Mouse (Mus musculus): ENCODE measurements around the gene Hbb-bh2.
A peak's percentile ranks its signal among the peaks of the same experiment; 100 is the strongest.
"Not testable (repeated sequence)": the region's sequence is repeated elsewhere in the genome, so short reads cannot be mapped to it uniquely, and the experiment has no call there.

Gene Hbb-bh2

DNA sequence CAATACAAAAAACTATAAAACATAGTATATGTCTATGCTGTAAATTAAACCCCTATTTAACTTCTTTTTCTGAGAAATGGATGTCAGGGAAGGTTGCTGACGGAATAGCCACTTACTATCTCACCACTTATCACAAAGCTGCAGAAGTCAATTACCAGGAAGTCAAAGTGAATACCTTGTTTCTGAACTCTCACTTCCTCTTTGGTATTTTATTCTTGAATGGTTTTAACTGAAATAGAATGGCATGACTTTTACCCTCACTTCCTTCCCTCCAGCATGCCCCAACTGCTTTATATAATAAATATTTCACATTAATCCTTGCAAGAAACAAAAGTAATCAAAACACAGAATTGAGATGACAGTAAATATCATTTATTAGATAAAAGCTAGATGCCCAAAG lies 28.1 kb downstream of the Hbb-bh2 start:
- no peak for DNase-seq (ENCODE audit: low read depth, low spot score)

DNA sequence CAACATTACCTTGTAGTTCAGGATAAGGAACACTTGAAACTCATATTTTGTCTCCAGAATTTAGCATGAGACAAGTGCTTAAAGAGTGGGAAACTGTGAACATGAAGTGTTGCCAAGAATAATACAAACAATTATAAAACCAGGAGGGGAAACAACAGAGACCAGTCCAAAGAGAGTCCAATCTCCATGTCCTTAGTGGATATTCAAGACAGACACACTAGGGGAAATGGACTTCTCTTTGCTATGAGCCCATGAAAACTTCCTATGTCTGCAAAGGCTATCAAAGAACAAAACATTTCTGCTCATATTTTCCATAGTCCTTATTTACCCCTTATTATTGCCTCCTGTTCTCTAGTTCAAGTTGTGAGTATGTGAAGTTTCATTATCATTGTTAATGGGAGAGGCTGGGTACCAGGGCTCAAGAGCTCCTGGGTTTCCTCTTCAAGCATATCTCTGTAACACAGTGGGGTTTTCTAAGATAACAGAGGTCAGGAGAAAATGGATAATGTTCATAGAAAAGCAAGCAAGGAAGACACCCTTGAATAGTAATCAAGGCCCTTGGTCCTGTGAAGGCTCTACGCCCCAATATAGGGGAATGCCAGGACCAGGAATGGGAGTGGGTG lies 29.0 kb downstream of the Hbb-bh2 start:
- no peak for DNase-seq (ENCODE audit: low read depth, low spot score)

- DNase-seq (ENCODE audit: low read depth, low spot score): no peak
Measured at GRCm38 (mm10) chr7:103810746-103811145, 29.6 kb downstream of the Hbb-bh2 start.

GRCm38 (mm10) chr7:103810296-103810695 lies 30.0 kb downstream of the Hbb-bh2 start:
- no peak for DNase-seq (ENCODE audit: low read depth, low spot score)

- DNase-seq (ENCODE audit: low read depth, low spot score): no peak
Measured at GRCm38 (mm10) chr7:103809801-103810155, 30.5 kb downstream of the Hbb-bh2 start.

DNA sequence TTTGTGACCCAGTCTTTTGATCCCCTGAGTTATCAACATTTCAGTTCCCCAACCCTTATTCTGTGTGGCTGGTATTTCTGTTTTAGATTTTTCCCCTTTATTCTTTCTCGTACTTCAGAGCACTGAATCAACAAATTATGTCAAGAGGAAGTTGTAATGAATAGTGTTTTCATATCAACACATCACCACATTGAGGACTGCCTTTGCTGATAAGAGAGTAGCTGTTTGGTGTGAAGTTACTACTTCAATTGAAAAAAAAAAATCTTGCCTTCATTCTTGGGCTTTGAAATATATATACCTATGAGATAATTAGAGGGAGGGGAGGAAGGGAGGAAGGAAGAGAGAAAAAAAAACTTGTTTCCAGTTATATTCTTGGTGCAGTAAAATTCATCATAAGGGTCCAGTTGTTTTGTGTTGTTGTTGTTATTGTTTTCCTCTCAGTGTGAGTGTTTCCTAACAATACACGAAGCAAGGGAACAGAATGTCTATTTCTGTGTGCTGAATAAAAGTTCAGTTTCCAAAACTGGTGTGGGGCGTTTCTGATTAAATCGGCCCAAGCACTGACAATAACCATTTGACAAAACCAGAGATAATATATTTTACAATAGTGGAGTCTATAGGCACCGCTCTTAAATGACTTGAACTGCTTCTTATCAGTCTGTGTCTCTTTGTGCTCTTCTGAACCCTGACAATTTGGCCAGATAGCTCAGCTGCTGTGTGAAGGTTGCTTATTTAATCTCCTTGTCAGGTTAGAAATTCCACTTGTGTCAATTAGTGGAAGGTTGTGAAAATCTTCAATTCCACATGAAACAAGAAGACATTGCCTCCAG lies 31.1 kb downstream of the Hbb-bh2 start:
- no peak for DNase-seq (ENCODE audit: low read depth, low spot score)

DNA sequence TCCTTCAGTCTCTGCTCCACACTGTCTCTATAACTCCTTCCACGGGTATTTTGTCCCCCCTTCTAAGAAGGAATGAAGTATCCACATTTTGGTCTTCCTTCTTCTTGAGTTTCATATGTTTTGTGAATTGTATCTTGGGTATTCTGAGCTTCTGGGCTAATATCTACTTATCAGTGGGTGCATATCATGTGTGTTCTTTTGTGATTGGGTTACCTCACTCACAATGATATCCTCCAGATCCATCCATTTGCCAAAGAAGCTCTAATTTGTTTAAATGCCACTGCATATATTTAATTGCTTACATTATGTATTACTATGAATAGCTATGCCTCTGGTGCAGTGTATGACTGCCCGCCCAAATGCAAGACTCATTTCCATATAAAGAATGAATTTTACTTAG lies 32.2 kb downstream of the Hbb-bh2 start:
- DNase-seq (ENCODE audit: low read depth, low spot score): not testable (repeated sequence)

DNA sequence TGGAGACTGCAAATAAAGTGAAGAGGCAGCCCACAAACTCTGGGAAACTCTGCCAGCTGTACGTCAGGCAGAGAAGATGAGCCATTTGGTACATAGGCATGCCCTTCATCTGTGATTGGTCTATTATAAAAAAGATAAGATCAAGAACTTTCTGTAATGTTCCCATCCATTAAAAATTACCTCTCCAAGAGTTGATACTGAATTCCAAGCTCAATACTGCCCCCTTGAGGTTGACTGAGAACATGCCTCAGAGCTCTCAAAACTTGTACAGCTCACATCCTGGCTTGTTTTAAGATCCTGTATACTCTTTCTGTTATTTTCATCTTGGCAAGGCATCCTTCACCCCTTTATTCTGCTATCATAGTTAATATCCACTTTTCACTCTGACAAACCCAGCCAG lies 33.5 kb downstream of the Hbb-bh2 start:
- DNase-seq (ENCODE audit: low read depth, low spot score): peak; percentile 11

- DNase-seq (ENCODE audit: low read depth, low spot score): no peak
Measured at GRCm38 (mm10) chr7:103792669-103793388, 47.5 kb downstream of the Hbb-bh2 start.

DNA sequence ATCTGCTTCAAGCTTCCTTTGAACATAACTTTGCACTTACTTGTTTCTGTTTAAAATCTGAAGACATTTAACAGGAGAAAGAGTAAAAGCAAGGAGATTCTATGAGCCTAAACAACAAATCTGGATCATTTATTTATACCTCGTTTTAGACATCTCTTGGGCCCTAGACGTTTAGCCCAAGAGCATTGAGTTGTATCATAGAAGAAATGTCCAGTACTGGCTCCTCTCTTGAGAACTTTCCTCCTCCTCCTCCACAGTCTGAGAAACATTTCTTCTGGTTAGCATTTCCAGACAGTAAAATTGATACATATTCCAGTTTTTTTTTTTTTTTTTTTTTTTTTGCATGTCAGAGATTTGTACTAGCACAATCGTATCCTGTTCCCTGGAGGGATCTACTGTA lies 48.6 kb downstream of the Hbb-bh2 start, which contains the start of gene Olfr67:
Olfr67 (minus strand) TSS at position 101 of the 400 bp plus-strand sequence.
- DNase-seq (ENCODE audit: low read depth, low spot score): no peak
